Comparison of ENCODE assay signal across 8 mouse cellular contexts in the genomic region with DNA sequence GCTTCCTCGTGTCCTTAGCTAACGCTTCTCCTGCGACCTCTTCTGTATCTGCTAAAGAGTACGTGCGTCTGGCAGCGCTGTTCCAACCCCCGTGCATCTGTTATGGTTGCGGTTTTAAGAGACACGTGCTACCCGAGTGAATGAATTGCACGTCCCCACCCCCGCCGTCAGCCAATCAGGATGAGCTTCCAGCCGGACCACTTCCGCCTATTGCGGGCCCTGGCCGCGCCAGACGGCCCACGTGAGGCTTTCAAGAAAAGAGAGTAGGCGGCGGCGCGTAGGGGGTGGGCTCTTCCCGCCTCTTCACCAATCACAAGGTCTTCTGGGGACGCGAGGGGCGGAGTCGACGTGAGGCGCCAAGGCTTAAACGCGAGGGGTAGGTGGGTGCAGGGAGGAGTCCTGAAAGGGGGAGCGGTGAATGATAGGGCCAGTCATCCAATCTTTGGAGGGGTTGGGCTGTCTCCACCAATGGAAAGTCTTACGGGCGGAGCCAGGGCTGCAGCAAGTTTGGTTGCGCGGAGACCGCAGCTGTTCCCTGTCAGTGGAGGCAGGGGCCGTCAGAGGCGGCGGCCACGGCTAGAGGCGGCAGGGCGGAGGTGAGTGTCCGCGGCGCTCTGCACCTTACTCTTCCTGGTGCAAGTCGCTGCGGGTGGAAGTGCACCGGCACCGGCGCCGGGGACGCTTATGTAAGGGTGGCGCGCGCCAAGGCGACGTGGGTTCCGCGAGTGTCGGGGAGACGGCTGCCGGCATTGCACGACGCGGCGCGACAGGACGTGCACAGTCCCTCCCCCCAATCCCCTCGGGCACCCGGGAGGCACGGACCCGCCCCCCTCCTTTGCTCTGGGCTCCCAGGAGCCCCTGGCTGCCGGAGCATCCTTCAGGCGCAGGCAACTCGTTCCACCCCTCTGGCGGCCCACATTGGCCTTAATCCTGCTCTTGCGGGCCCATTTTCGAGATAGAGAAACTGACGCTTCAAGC. TPM values are rescaled to one million over a fixed set of nuclear protein-coding genes. Genes with fewer than 3 reads are reported as not detected.
DNase-seq lines count a peak whose midpoint lies in the region; ATAC-seq lines count a peak whose summit lies in the region.

A gene (plus strand): TSS at position 487 of the 978 bp plus-strand sequence.

- peak; percentile 95 to 97 for DNase-seq in adrenal gland, adult 18-20 months (ENCODE audit: low spot score in 2 of 2)
- peak; percentile 100 for DNase-seq in embryo, embryonic 11 days
- DNase-seq in gastrocnemius, postnatal 25 days = peak; percentile 99
- peak; percentile 95 for DNase-seq in intestine, embryonic 14.5 days (ENCODE audit: low spot score)
- peak; percentile 99 for DNase-seq in left cerebral cortex, postnatal 14 days (ENCODE audit: low spot score in 2 of 2)
- DNase-seq in mesoderm, embryonic 11.5 days (ENCODE audit: low read depth, low spot score) = peak; percentile 99
- DNase-seq in right cerebral cortex, postnatal 36 days (ENCODE audit: low spot score in 2 of 2) = peak; percentile 99
- DNase-seq in yolk sac, embryonic 10.5 days (ENCODE audit: low spot score) = peak; percentile 100

- no peaks in the 10 kb centered on the region; the same call in 1 of the 2 replicates for H3K27me3 ChIP-seq in intestine, embryonic 14.5 days (replicated peaks; ENCODE audit: control insufficient read depth, insufficient read depth, low read length)

- intact Hi-C loops in left cerebral cortex, postnatal 14 days (cut with DNase I) = loop anchor here (5.0 to 10.0 kb wide), 2 partner anchors 55 to 107 kb away; a partner anchor contains a TSS

- under 1% methylated on average over 81 of the region's 82 CpGs for WGBS in intestine, embryonic 14.5 days

- no peak within 1 kb of the TSS for H3K27ac ChIP-seq in intestine, embryonic 14.5 days (ENCODE audit: low read depth)

- no peaks in the 10 kb centered on the region for H3K9me3 ChIP-seq in intestine, embryonic 14.5 days (ENCODE audit: control insufficient read depth, low read length)

- ATAC-seq in intestine, embryonic 14.5 days (replicated peaks; ENCODE audit: low FRiP score, low TSS enrichment, low read depth) = peak; percentile 100

- H3K4me1 ChIP-seq in intestine, embryonic 14.5 days (replicated peaks; ENCODE audit: control insufficient read depth, insufficient read depth, low read length) = peaks cover 8% of the 10 kb centered on the region

- peak within 1 kb of the TSS; percentile 25 for H3K9ac ChIP-seq in intestine, embryonic 14.5 days (ENCODE audit: low read length)

- peak within 1 kb of the TSS; percentile 86 for H3K4me2 ChIP-seq in intestine, embryonic 14.5 days (ENCODE audit: low read length)

- no peaks in the 10 kb centered on the region for H3K36me3 ChIP-seq in intestine, embryonic 14.5 days (ENCODE audit: control insufficient read depth, insufficient read depth, low read length)

- peak within 1 kb of the TSS; percentile 67 for H3K4me3 ChIP-seq in intestine, embryonic 14.5 days (ENCODE audit: low read depth, low read length)

RNA-seq across cellular contexts. Expression of the gene that starts here (rescaled TPM):
- 100 to 1,000 TPM; 622 to 707 TPM for total RNA-seq in adrenal gland, adult 18-20 months (2021)
- 10 to 100 TPM; 44.6 to 59.3 TPM for total RNA-seq in gastrocnemius, postnatal 25 days (2021)
- 8.5 and 9.7 TPM in 2 replicates for polyA plus RNA-seq in intestine, embryonic 14.5 days (2014; fragmentation: Nextera tagmentation; extraction: Ambion mirVana)
- 10 to 100 TPM; 57.2 to 59.2 TPM for total RNA-seq in left cerebral cortex, postnatal 14 days (2021)

Comparison
In these comparisons a context has a peak if more than half of its experiments do, and no peak if none do; other contexts are left out.
1. RNA of the gene that starts here (total RNA-seq): 622 to 707 TPM in adrenal gland, adult 18-20 months; 44.6 to 59.3 TPM in gastrocnemius, postnatal 25 days and 57.2 to 59.2 TPM in left cerebral cortex, postnatal 14 days; every median in the first group is over 10 times any median in the second.
2. Peak in every context shown above with its lines, with median percentiles within 50 percentile points of each other: DNase-seq.